Mouse (Mus musculus) 3T3-L1 (cell line): ENCODE measurements around the gene Mtus2.
"Not testable (repeated sequence)": the region's sequence is repeated elsewhere in the genome, so short reads cannot be mapped to it uniquely, and the experiment has no call there.

Source experiments
- DNase-seq: peaks from one replicate; pipeline ENCODE4 v3.0.0-alpha.2; 2015; ENCODE audit warnings: low read depth, low spot score

Mtus2 gene

GRCm38 (mm10) chr5:148108314-148108713, 151.2 kb downstream of the Mtus2 start:
- DNase-seq: no peak

- DNase-seq: no peak
Observed at GRCm38 (mm10) chr5:148115207-148115817, 158.2 kb downstream of the Mtus2 start.

- no peak for DNase-seq
Observed at GRCm38 (mm10) chr5:148124354-148124753, 167.2 kb downstream of the Mtus2 start.

- peak; percentile 24 for DNase-seq
Observed at GRCm38 (mm10) chr5:148130691-148131457, 173.8 kb downstream of the Mtus2 start.

- DNase-seq: no peak
Observed at GRCm38 (mm10) chr5:148131458-148132131, 174.5 kb downstream of the Mtus2 start.

- DNase-seq: no peak
Observed at GRCm38 (mm10) chr5:148133448-148134060, 176.4 kb downstream of the Mtus2 start.

GRCm38 (mm10) chr5:148141662-148142061, 184.5 kb downstream of the Mtus2 start:
- DNase-seq: no peak

- DNase-seq: no peak
Observed at GRCm38 (mm10) chr5:148146200-148146823, 189.2 kb downstream of the Mtus2 start.

GRCm38 (mm10) chr5:148151894-148152599, 194.9 kb downstream of the Mtus2 start:
- no peak for DNase-seq

GRCm38 (mm10) chr5:148152600-148153402, 195.7 kb downstream of the Mtus2 start:
- no peak for DNase-seq

- DNase-seq: no peak
Observed at GRCm38 (mm10) chr5:148153403-148153713, 196.2 kb downstream of the Mtus2 start.

- no peak for DNase-seq
Observed at GRCm38 (mm10) chr5:148154727-148155126, 197.6 kb downstream of the Mtus2 start.

GRCm38 (mm10) chr5:148159328-148159727, 202.2 kb downstream of the Mtus2 start:
- no peak for DNase-seq

- DNase-seq: no peak
Observed at GRCm38 (mm10) chr5:148160529-148161154, 203.5 kb downstream of the Mtus2 start.

GRCm38 (mm10) chr5:148165111-148165510, 208.0 kb downstream of the Mtus2 start:
- DNase-seq: no peak

GRCm38 (mm10) chr5:148175091-148175490, 218.0 kb downstream of the Mtus2 start:
- DNase-seq: no peak

GRCm38 (mm10) chr5:148175742-148176426, 218.8 kb downstream of the Mtus2 start:
- no peak for DNase-seq

- DNase-seq: not testable (repeated sequence)
Observed at GRCm38 (mm10) chr5:148176539-148176938, 219.4 kb downstream of the Mtus2 start.

- no peak for DNase-seq
Observed at GRCm38 (mm10) chr5:148179231-148179630, 222.1 kb downstream of the Mtus2 start.
